Mouse (Mus musculus): Measurements from ENCODE around the gene Usp22. TPM values are rescaled to one million over a fixed set of nuclear protein-coding genes. Genes with fewer than 3 reads are reported as not detected.

Usp22 gene
- polyA plus RNA-seq (2015; fragmentation: Nextera tagmentation; extraction: Ambion mirVana), result 15.8 and 20.8 TPM in 2 replicates

GRCm38 (mm10) chr11:61174821-61175658 is at the start of gene Usp22:
Gene Usp22, minus strand, starts transcription at chr11:61175055.

GRCm38 (mm10) chr11:61207487-61208246 is 32.8 kb upstream of the Usp22 start, which contains the start of gene Aldh3a1:
Gene Aldh3a1, plus strand, starts transcription at chr11:61207537.

GRCm38 (mm10) chr11:61126606-61127355 is 48.1 kb downstream of the Usp22 start, which contains the start of gene Tnfrsf13b:
Gene Tnfrsf13b, plus strand, starts transcription at chr11:61126755.

Other genes starting within 250 kb of the Usp22 start
- 97.8 and 101 TPM in 2 replicates for gene Map2k3, start 243.0 kb downstream of the Usp22 start, polyA plus RNA-seq (2015; fragmentation: Nextera tagmentation; extraction: Ambion mirVana)
- gene Kcnj12, start 152.5 kb downstream of the Usp22 start, polyA plus RNA-seq (2015; fragmentation: Nextera tagmentation; extraction: Ambion mirVana), result not detected in 2 replicates
- 11.5 and 17.7 TPM in 2 replicates for gene Tnfrsf13b, start 48.3 kb downstream of the Usp22 start, polyA plus RNA-seq (2015; fragmentation: Nextera tagmentation; extraction: Ambion mirVana)
- 0.19 TPM in 1 of 2 replicates, not detected in the other for gene Aldh3a1, start 32.5 kb upstream of the Usp22 start, polyA plus RNA-seq (2015; fragmentation: Nextera tagmentation; extraction: Ambion mirVana)
- 11.4 and 16.1 TPM in 2 replicates for gene Aldh3a2, start 92.4 kb upstream of the Usp22 start, polyA plus RNA-seq (2015; fragmentation: Nextera tagmentation; extraction: Ambion mirVana)
- not detected in 2 replicates for gene Slc47a2, start 167.8 kb upstream of the Usp22 start, polyA plus RNA-seq (2015; fragmentation: Nextera tagmentation; extraction: Ambion mirVana)
- not detected in 2 replicates for gene Slc47a1, start 203.3 kb upstream of the Usp22 start, polyA plus RNA-seq (2015; fragmentation: Nextera tagmentation; extraction: Ambion mirVana)